Mouse (Mus musculus): ENCODE measurements around the gene D430042O09Rik. TPM values are rescaled to one million over a fixed set of nuclear protein-coding genes. Genes with fewer than 3 reads are reported as not detected.

D430042O09Rik gene
- polyA plus RNA-seq, 1 experiment from 2014 or later, result 8.6 TPM

- 65% methylated on average over 6 of the region's 6 CpGs for WGBS
- H3K9ac ChIP-seq (ENCODE audit: low read length), result no peak overlapping the region
- no peaks in the 10 kb centered on the region for H3K9me3 ChIP-seq (ENCODE audit: control insufficient read depth, low read length)
Measured at GRCm38 (mm10) chr7:125872202-125872580, 164.5 kb downstream of the D430042O09Rik start.

GRCm38 (mm10) chr7:125872874-125873273, 165.2 kb downstream of the D430042O09Rik start:
- no peak overlapping the region for H3K4me3 ChIP-seq (ENCODE audit: control insufficient read depth in 1 of 2, insufficient read depth in 1 of 2, low read depth in 1 of 2, low read length in 2 of 2)
- H3K27me3 ChIP-seq (ENCODE audit: control insufficient read depth, insufficient read depth, low read length), result no peaks in the 10 kb centered on the region
- no peak overlapping the region for H3K27ac ChIP-seq (replicated peaks in 1 of 2; ENCODE audit: control insufficient read depth in 1 of 2, insufficient read depth in 1 of 2, low read depth in 2 of 2, low read length in 2 of 2)
- H3K9ac ChIP-seq (ENCODE audit: low read length), result no peak overlapping the region
- 85% methylated on average over 3 of the region's 3 CpGs for WGBS
- H3K4me1 ChIP-seq (ENCODE audit: control insufficient read depth in 2 of 2, insufficient read depth in 2 of 2, low read length in 2 of 2), result peaks cover 26% of the 10 kb centered on the region in 2 experiments
- no peaks in the 10 kb centered on the region for H3K9me3 ChIP-seq (ENCODE audit: control insufficient read depth, low read length)
- no peak overlapping the region for H3K4me2 ChIP-seq (ENCODE audit: low read length)
- peaks cover 9% of the 10 kb centered on the region; the same call in 1 of the 2 replicates for H3K36me3 ChIP-seq (ENCODE audit: control insufficient read depth, insufficient read depth, low read length)
- ATAC-seq (ENCODE audit: insufficient number of reproducible peaks, insufficient read depth, low FRiP score, low read depth), result no peak

More at GRCm38 (mm10) chr7:125872202-125872580, 164.5 kb downstream of the D430042O09Rik start:
- Histone ChIP-seq H3K4me2 (ENCODE audit: low read length) (no peak overlapping the region), H3K4me3 (ENCODE audit: control insufficient read depth in 1 of 2, insufficient read depth in 1 of 2, low read depth in 1 of 2, low read length in 2 of 2) (no peak overlapping the region), H3K27ac (replicated peaks in 1 of 2; ENCODE audit: control insufficient read depth in 1 of 2, insufficient read depth in 1 of 2, low read depth in 2 of 2, low read length in 2 of 2) (no peak overlapping the region; a peak in 1 of 4 replicates), H3K36me3 (ENCODE audit: control insufficient read depth, insufficient read depth, low read length) (peaks cover 14% of the 10 kb centered on the region), H3K4me1 (ENCODE audit: control insufficient read depth in 2 of 2, insufficient read depth in 2 of 2, low read length in 2 of 2) (peaks cover 24 to 25% of the 10 kb centered on the region in 2 experiments), H3K27me3 (ENCODE audit: control insufficient read depth, insufficient read depth, low read length) (no peaks in the 10 kb centered on the region)
- no peak for ATAC-seq (ENCODE audit: insufficient number of reproducible peaks, insufficient read depth, low FRiP score, low read depth)

GRCm38 (mm10) chr7:125873971-125874495, 166.3 kb downstream of the D430042O09Rik start:
- Histone ChIP-seq H3K4me1 (ENCODE audit: control insufficient read depth in 2 of 2, insufficient read depth in 2 of 2, low read length in 2 of 2) (peaks cover 29% of the 10 kb centered on the region in 2 experiments), H3K27ac (replicated peaks in 1 of 2; ENCODE audit: control insufficient read depth in 1 of 2, insufficient read depth in 1 of 2, low read depth in 2 of 2, low read length in 2 of 2) (no peak overlapping the region), H3K4me3 (ENCODE audit: control insufficient read depth in 1 of 2, insufficient read depth in 1 of 2, low read depth in 1 of 2, low read length in 2 of 2) (no peak overlapping the region), H3K4me2 (ENCODE audit: low read length) (no peak overlapping the region), H3K36me3 (ENCODE audit: control insufficient read depth, insufficient read depth, low read length) (no peaks in the 10 kb centered on the region), H3K27me3 (ENCODE audit: control insufficient read depth, insufficient read depth, low read length) (no peaks in the 10 kb centered on the region), H3K9me3 (ENCODE audit: control insufficient read depth, low read length) (no peaks in the 10 kb centered on the region), H3K9ac (ENCODE audit: low read length) (no peak overlapping the region)
- ATAC-seq (ENCODE audit: insufficient number of reproducible peaks, insufficient read depth, low FRiP score, low read depth), result no peak
- WGBS, result 82% methylated on average over 6 of the region's 6 CpGs

DNA sequence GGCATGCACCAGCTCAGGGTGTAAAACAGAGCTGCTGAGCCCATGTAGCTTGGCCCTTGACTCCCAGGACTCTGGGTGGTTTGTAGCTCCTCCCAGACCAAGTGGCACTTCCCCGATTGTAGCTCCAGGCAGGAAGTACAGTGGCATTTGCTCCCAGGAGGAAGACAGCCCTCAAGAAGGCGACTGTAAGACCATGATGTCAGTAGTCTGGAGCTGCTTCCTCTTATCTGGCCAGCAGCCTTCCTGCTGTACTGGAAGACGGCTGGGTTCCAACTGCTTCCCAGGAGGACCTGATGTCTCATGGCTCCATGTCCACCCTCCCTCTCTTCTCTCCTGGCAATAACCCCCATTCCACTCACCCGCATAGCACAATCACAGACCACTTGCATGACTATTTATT, 170.4 kb downstream of the D430042O09Rik start:
- ATAC-seq (ENCODE audit: insufficient number of reproducible peaks, insufficient read depth, low FRiP score, low read depth), result no peak
- Histone ChIP-seq H3K27ac (replicated peaks in 1 of 2; ENCODE audit: control insufficient read depth in 1 of 2, insufficient read depth in 1 of 2, low read depth in 2 of 2, low read length in 2 of 2) (peak overlapping the region in 1 of 2 experiments; percentile 12; a peak in 1 of 4 replicates), H3K4me1 (ENCODE audit: control insufficient read depth in 2 of 2, insufficient read depth in 2 of 2, low read length in 2 of 2) (peaks cover 15 to 20% of the 10 kb centered on the region in 2 experiments), H3K36me3 (ENCODE audit: control insufficient read depth, insufficient read depth, low read length) (no peaks in the 10 kb centered on the region), H3K9ac (ENCODE audit: low read length) (no peak overlapping the region), H3K9me3 (ENCODE audit: control insufficient read depth, low read length) (no peaks in the 10 kb centered on the region), H3K27me3 (ENCODE audit: control insufficient read depth, insufficient read depth, low read length) (no peaks in the 10 kb centered on the region), H3K4me2 (ENCODE audit: low read length) (no peak overlapping the region), H3K4me3 (ENCODE audit: control insufficient read depth in 1 of 2, insufficient read depth in 1 of 2, low read depth in 1 of 2, low read length in 2 of 2) (no peak overlapping the region)
- 41% methylated on average over 4 of the region's 4 CpGs for WGBS

DNA sequence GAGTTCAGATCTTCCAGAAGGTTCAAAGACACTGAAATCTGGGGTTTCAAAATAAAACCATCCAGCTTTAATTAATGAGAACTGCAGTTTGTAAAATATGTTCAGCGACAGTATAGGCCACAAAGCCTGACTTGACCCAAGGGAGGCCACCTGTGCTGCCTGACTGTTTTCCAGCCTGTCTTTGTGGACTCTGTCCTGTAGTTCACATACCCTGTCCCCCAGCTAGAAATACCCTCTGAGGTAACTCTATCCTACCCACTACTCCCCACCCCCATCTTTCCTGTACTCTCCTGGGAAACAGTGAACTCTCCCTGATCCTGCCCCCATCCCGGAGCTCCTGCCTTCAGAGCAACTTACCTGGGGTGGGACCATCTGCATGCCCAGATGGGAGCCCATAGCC, 175.5 kb downstream of the D430042O09Rik start:
- H3K9ac ChIP-seq (ENCODE audit: low read length), result no peak overlapping the region
- H3K4me2 ChIP-seq (ENCODE audit: low read length), result no peak overlapping the region
- peaks cover 5 to 10% of the 10 kb centered on the region in 2 experiments; a peak in 2 of 4 replicates for H3K4me1 ChIP-seq (ENCODE audit: control insufficient read depth in 2 of 2, insufficient read depth in 2 of 2, low read length in 2 of 2)
- H3K9me3 ChIP-seq (ENCODE audit: control insufficient read depth, low read length), result no peaks in the 10 kb centered on the region
- H3K27ac ChIP-seq (replicated peaks in 1 of 2; ENCODE audit: control insufficient read depth in 1 of 2, insufficient read depth in 1 of 2, low read depth in 2 of 2, low read length in 2 of 2), result no peak overlapping the region
- no peak for ATAC-seq (ENCODE audit: insufficient number of reproducible peaks, insufficient read depth, low FRiP score, low read depth)
- no peak overlapping the region for H3K4me3 ChIP-seq (ENCODE audit: control insufficient read depth in 1 of 2, insufficient read depth in 1 of 2, low read depth in 1 of 2, low read length in 2 of 2)
- H3K36me3 ChIP-seq (ENCODE audit: control insufficient read depth, insufficient read depth, low read length), result no peaks in the 10 kb centered on the region
- H3K27me3 ChIP-seq (ENCODE audit: control insufficient read depth, insufficient read depth, low read length), result no peaks in the 10 kb centered on the region
- 85% methylated on average over 2 of the region's 2 CpGs for WGBS

- Histone ChIP-seq H3K27ac (replicated peaks in 1 of 2; ENCODE audit: control insufficient read depth in 1 of 2, insufficient read depth in 1 of 2, low read depth in 2 of 2, low read length in 2 of 2) (no peak overlapping the region), H3K9ac (ENCODE audit: low read length) (no peak overlapping the region), H3K4me1 (ENCODE audit: control insufficient read depth in 2 of 2, insufficient read depth in 2 of 2, low read length in 2 of 2) (peaks cover 5 to 10% of the 10 kb centered on the region in 2 experiments; a peak in 2 of 4 replicates), H3K36me3 (ENCODE audit: control insufficient read depth, insufficient read depth, low read length) (no peaks in the 10 kb centered on the region), H3K27me3 (ENCODE audit: control insufficient read depth, insufficient read depth, low read length) (no peaks in the 10 kb centered on the region), H3K9me3 (ENCODE audit: control insufficient read depth, low read length) (no peaks in the 10 kb centered on the region), H3K4me2 (ENCODE audit: low read length) (no peak overlapping the region), H3K4me3 (ENCODE audit: control insufficient read depth in 1 of 2, insufficient read depth in 1 of 2, low read depth in 1 of 2, low read length in 2 of 2) (no peak overlapping the region)
- WGBS, result 60% methylated on average over 4 of the region's 4 CpGs
- ATAC-seq (ENCODE audit: insufficient number of reproducible peaks, insufficient read depth, low FRiP score, low read depth), result no peak
Measured at GRCm38 (mm10) chr7:125886116-125886680, 178.5 kb downstream of the D430042O09Rik start.

DNA sequence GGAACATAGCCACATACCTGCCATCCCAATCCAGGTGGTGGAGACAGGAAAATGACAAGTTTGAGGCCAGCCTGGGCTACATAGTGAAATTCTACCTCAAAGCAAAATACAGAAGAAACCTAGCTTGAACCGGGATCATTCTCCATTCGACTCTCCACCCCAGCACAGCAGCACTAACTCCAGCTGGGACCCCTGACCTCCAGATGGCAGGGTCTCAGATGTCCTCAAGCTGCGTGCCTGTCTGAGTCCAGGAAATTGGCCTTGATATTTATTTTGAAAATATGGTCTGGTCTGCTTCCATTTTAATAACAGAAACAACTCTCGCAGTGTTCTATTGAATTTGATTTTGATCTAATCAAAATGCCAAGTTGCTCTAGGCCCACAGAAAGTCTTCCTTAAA, 179.4 kb downstream of the D430042O09Rik start:
- Histone ChIP-seq H3K9me3 (ENCODE audit: control insufficient read depth, low read length) (no peaks in the 10 kb centered on the region), H3K4me2 (ENCODE audit: low read length) (no peak overlapping the region), H3K27me3 (ENCODE audit: control insufficient read depth, insufficient read depth, low read length) (no peaks in the 10 kb centered on the region), H3K27ac (replicated peaks in 1 of 2; ENCODE audit: control insufficient read depth in 1 of 2, insufficient read depth in 1 of 2, low read depth in 2 of 2, low read length in 2 of 2) (no peak overlapping the region), H3K4me3 (ENCODE audit: control insufficient read depth in 1 of 2, insufficient read depth in 1 of 2, low read depth in 1 of 2, low read length in 2 of 2) (no peak overlapping the region), H3K36me3 (ENCODE audit: control insufficient read depth, insufficient read depth, low read length) (no peaks in the 10 kb centered on the region), H3K9ac (ENCODE audit: low read length) (no peak overlapping the region), H3K4me1 (ENCODE audit: control insufficient read depth in 2 of 2, insufficient read depth in 2 of 2, low read length in 2 of 2) (peaks cover 5 to 6% of the 10 kb centered on the region in 2 experiments; a peak in 2 of 4 replicates)
- ATAC-seq (ENCODE audit: insufficient number of reproducible peaks, insufficient read depth, low FRiP score, low read depth), result no peak
- 87% methylated on average over 4 of the region's 4 CpGs for WGBS
